Mouse (Mus musculus) testis, adult 2 months (tissue): Measurements from ENCODE around the gene D630045J12Rik. TPM values are rescaled to one million over a fixed set of nuclear protein-coding genes. Genes with fewer than 3 reads are reported as not detected.

ENCODE experiments used
- H3K27ac ChIP-seq: fragments of 200-500 bp; 2 replicates; pipeline ENCODE4 v1.5.1; 2012; ENCODE audit warnings: low read depth, low read length; ENCODE audit not compliant: control insufficient read depth, insufficient read depth
- H3K27me3 ChIP-seq: fragments of 200-500 bp; 2 replicates; pipeline ENCODE4 v1.6.1; 2012; ENCODE audit warnings: mild to moderate bottlenecking, low read length, moderate library complexity; ENCODE audit not compliant: control insufficient read depth, insufficient read depth
- H3K36me3 ChIP-seq: fragments of 200-500 bp; 2 replicates; pipeline ENCODE4 v1.6.1; 2012; ENCODE audit warnings: mild to moderate bottlenecking, low read length; ENCODE audit not compliant: control insufficient read depth, insufficient read depth
- H3K4me1 ChIP-seq: fragments of 200-500 bp; 2 replicates; pipeline ENCODE4 v1.6.1; 2012; ENCODE audit warnings: low read length; ENCODE audit not compliant: control insufficient read depth, insufficient read depth
- H3K4me3 ChIP-seq: fragments of 200-500 bp; 2 replicates; pipeline ENCODE4 v1.5.1; 2012; ENCODE audit warnings: low read depth, mild to moderate bottlenecking, low read length, moderate library complexity, mixed read lengths; ENCODE audit not compliant: control insufficient read depth
- CTCF ChIP-seq: fragments of 200-500 bp; IDR thresholded peaks from 2 replicates; pipeline ENCODE4 v1.5.1; 2012; ENCODE audit warnings: low read depth, mild to moderate bottlenecking, inconsistent platforms, low read length, moderate library complexity; ENCODE audit not compliant: control insufficient read depth, insufficient read depth, insufficient replicate concordance
- POLR2A ChIP-seq: fragments of 200-500 bp; IDR thresholded peaks from 2 replicates; pipeline ENCODE4 v1.6.1; 2012; ENCODE audit warnings: low read depth, mild to moderate bottlenecking, inconsistent platforms, low read length, moderate library complexity; ENCODE audit not compliant: control insufficient read depth
- polyA plus RNA-seq: library from polyadenylated mRNA; depleted of rRNA; stranded (reverse); fragments of >200 nt; gene quantifications from 2 replicates; pipeline ENCODE4 v1.2.3, GENCODE M21; 2012

Gene D630045J12Rik
- polyA plus RNA-seq, 1 experiment = 3.4 TPM

DNA sequence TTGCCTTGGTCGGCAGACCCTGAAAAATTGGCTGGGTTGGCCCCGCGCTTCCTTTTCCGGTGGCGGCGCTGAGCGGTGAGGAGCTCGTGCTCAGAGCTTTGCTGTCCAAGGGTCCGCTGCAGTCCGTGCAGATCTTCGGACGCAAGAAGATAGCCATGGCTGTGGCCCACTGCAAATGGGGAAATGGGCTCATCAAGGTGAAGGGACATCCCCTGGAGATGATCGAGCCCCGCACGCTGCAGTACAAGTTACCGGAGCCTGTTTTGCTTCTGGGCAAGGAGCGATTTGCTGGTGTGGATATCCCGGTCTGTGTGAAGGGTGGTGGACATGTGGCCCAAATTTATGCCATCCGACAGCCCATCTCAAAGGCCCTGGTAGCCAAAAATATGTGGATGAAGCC, 30.6 kb upstream of the D630045J12Rik start:
- no peaks in the 10 kb centered on the region for H3K27me3 ChIP-seq

DNA sequence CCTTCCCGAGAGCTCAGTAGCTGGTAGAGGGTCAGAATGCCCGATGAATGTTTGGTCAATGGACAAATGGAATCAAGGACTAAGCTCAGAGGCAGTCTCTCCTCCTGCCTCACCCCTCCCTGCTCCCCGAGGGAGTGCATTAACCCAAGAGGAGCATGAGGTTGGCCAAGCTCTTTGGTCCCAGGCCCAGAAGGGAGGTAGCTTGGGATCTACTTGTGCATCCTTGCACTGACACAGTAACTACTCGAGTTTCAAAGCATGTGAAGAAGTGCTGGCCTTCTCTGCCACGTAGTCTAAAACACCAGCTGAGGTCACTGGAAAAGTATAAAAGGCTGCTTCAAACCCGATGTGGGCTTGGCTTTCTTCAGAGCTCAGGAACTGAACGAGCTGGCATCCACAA, 10.7 kb upstream of the D630045J12Rik start:
- no peak overlapping the region for H3K4me3 ChIP-seq
- peaks cover 2% of the 10 kb centered on the region; the same call in 1 of the 2 replicates for H3K4me1 ChIP-seq
- no peak overlapping the region for H3K27ac ChIP-seq
- no peaks in the 10 kb centered on the region for H3K27me3 ChIP-seq
- no peaks in the 10 kb centered on the region for H3K36me3 ChIP-seq
- TF ChIP-seq CTCF = no peak

More for the DNA sequence above, 30.6 kb upstream of the D630045J12Rik start:
- H3K4me1 ChIP-seq = no peaks in the 10 kb centered on the region
- H3K27ac ChIP-seq = no peak overlapping the region
- TF ChIP-seq POLR2A = no peak
- no peaks in the 10 kb centered on the region for H3K36me3 ChIP-seq
- H3K4me3 ChIP-seq = no peak overlapping the region

GRCm38 (mm10) chr6:38263393-38264159, 9.8 kb upstream of the D630045J12Rik start:
- Histone ChIP-seq H3K27me3 (no peaks in the 10 kb centered on the region), H3K4me1 (peaks cover 2% of the 10 kb centered on the region; the same call in 1 of the 2 replicates), H3K4me3 (no peak overlapping the region), H3K27ac (no peak overlapping the region), H3K36me3 (no peaks in the 10 kb centered on the region)
- TF ChIP-seq CTCF (no peak), POLR2A (no peak)

GRCm38 (mm10) chr6:38261877-38262276, 8.1 kb upstream of the D630045J12Rik start:
- no peak for TF ChIP-seq POLR2A
- no peak for TF ChIP-seq CTCF
- Histone ChIP-seq H3K4me3 (no peak overlapping the region), H3K27ac (no peak overlapping the region), H3K4me1 (peaks cover 2% of the 10 kb centered on the region; the same call in 1 of the 2 replicates), H3K27me3 (no peaks in the 10 kb centered on the region), H3K36me3 (no peaks in the 10 kb centered on the region)

DNA sequence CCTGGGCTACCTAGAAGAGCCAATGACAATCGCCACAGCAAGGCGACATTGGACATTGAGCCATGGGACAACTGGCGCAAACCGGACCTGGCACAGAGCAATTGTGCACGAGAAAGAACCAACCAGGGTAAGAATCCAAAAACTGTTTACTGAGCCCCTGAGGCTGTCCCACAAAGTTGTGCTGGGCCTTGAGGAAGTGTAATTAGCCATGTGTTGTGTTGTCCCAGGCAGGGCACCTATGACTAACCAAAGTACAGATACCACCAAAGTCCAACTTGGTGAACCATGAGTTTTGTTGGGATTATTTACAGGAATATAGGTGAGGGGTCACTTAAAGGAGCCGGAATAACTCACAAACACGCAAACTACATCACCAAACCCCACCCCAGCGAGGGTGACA, 3.7 kb upstream of the D630045J12Rik start:
- Histone ChIP-seq H3K4me3 (no peak overlapping the region), H3K4me1 (peaks cover 7% of the 10 kb centered on the region), H3K36me3 (no peaks in the 10 kb centered on the region), H3K27ac (no peak overlapping the region), H3K27me3 (no peaks in the 10 kb centered on the region; the same call in 1 of the 2 replicates)
- TF ChIP-seq CTCF = no peak
- TF ChIP-seq POLR2A = no peak

GRCm38 (mm10) chr6:38256793-38257192, 3.0 kb upstream of the D630045J12Rik start:
- peaks cover 7% of the 10 kb centered on the region for H3K4me1 ChIP-seq
- no peaks in the 10 kb centered on the region; the same call in 1 of the 2 replicates for H3K27me3 ChIP-seq
- no peak for TF ChIP-seq POLR2A
- TF ChIP-seq CTCF = no peak
- no peak overlapping the region for H3K27ac ChIP-seq
- no peaks in the 10 kb centered on the region for H3K36me3 ChIP-seq
- H3K4me3 ChIP-seq = no peak overlapping the region

DNA sequence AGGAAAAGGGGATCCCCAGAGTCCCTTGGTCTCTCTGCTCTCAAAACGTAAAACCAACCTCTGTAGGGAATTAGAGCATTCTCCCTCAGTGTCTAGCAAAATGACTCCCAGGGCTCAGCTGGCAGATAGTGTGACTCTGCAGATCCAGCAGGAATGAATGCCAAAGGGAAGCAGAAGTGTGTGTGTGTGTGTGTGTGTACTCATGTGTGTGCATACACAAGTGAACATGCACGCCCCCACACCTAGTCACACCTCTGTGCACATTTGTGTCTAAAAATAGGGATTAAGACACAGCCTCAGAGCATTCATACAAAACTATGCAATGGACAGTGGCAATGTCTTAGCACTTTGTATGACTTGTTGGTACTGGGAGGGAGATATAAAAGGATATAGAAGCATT, 2.0 kb upstream of the D630045J12Rik start:
- Histone ChIP-seq H3K27me3 (no peaks in the 10 kb centered on the region; the same call in 1 of the 2 replicates), H3K4me3 (no peak overlapping the region), H3K27ac (no peak overlapping the region), H3K36me3 (no peaks in the 10 kb centered on the region), H3K4me1 (peaks cover 7% of the 10 kb centered on the region)
- TF ChIP-seq CTCF = no peak
- TF ChIP-seq POLR2A = no peak
